Mouse (Mus musculus) forebrain, embryonic 15.5 days (tissue): ENCODE measurements around the gene Ifitm5. TPM values are rescaled to one million over a fixed set of nuclear protein-coding genes. Genes with fewer than 3 reads are reported as not detected.

Experiments used
- ATAC-seq: fragments of 200-750 bp; cut with Nextera tagmentation; replicated peaks from 2 replicates; pipeline ENCODE4 v1.8.0; 2017; ENCODE audit warnings: mild to moderate bottlenecking, moderate TSS enrichment, moderate library complexity
- H3K27ac ChIP-seq: fragments of 300-500 bp; sonication (generic); replicated peaks from 2 replicates; pipeline ENCODE4 v1.5.1; 2015; ENCODE audit warnings: mild to moderate bottlenecking, inconsistent platforms
- H3K27me3 ChIP-seq: fragments of 300-500 bp; sonication (generic); 2 replicates; pipeline ENCODE4 v1.6.1; 2015; ENCODE audit warnings: inconsistent platforms
- H3K36me3 ChIP-seq: fragments of 300-500 bp; sonication (generic); 2 replicates; pipeline ENCODE4 v1.6.1; 2015; ENCODE audit warnings: mild to moderate bottlenecking, inconsistent platforms
- H3K4me1 ChIP-seq: fragments of 300-500 bp; sonication (generic); 2 replicates; pipeline ENCODE4 v1.6.1; 2015; ENCODE audit warnings: inconsistent platforms
- H3K4me2 ChIP-seq: fragments of 300-500 bp; sonication (generic); replicated peaks from 2 replicates; pipeline ENCODE4 v1.6.1; 2015; ENCODE audit warnings: mild to moderate bottlenecking, inconsistent platforms
- H3K4me3 ChIP-seq: fragments of 300-500 bp; sonication (generic); 2 replicates; pipeline ENCODE4 v1.5.1; 2015; ENCODE audit warnings: mild to moderate bottlenecking, inconsistent platforms
- H3K9ac ChIP-seq: fragments of 300-500 bp; sonication (generic); replicated peaks from 2 replicates; pipeline ENCODE4 v1.6.1; 2015; ENCODE audit warnings: mild to moderate bottlenecking, inconsistent platforms
- H3K9me3 ChIP-seq: fragments of 300-500 bp; sonication (generic); 2 replicates; pipeline ENCODE4 v1.6.1; 2016; ENCODE audit warnings: inconsistent platforms
- WGBS: fragments of 180-500 bp; shearing (Covaris S2); methylation state at CpG from one replicate; pipeline ENCODE4 v1.1.7; 2015; ENCODE audit warnings: mixed read lengths; 5-methylcytosine and 5-hydroxymethylcytosine counted together
- polyA plus RNA-seq: library from polyadenylated mRNA; unstranded; fragments of >200 nt; fragmentation: Nextera tagmentation; extraction: Ambion mirVana; gene quantifications from 2 replicates; pipeline ENCODE4 v1.2.1, GENCODE M21; 2015

Ifitm5 gene
- polyA plus RNA-seq, 1 experiment from 2014 or later: 0.70 TPM

DNA sequence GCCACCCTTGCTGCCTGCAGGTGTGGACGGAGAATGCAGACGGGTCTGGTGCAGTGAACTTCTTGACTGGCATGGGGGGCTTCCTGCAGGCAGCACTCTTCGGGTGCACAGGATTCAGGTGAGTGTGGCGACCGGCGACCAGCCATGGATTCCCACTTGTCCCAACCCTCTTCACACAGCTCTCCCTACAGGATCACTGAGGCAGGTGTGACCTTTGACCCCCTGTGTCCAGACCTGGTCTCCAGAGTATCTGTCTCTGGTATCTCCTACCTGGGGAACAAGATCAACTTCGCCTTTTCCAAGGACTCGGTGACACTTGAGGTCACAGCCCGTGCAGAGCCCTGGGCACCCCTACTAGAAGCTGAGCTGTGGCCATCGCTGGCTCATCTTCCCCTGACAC is 3.8 kb downstream of the Ifitm5 start:
- WGBS: 96% methylated on average over 10 of the region's 10 CpGs

DNA sequence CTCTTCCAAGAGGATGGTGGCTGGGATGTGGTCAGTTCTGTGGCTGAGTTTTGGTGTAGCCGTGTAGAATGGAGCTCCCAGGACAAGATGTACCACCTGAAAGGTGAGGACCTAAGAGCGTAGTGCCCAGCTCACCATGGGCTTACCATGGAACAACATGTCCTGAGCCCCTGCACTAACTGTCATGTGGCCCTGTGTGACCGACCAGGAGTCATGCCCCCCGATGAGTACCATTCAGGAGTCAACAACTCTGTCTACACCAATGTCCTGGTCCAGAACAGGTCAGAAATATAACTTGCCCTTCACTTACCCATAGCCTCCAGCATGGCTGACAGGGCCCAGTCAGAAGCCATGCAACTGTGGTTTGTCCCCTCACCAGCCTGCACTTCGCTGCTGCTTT is 4.8 kb downstream of the Ifitm5 start:
- no peaks in the 10 kb centered on the region for H3K36me3 ChIP-seq
- H3K27me3 ChIP-seq: no peaks in the 10 kb centered on the region
- no peak overlapping the region for H3K4me2 ChIP-seq
- 94% methylated on average over 5 of the region's 5 CpGs for WGBS
- no peak for ATAC-seq
- H3K4me1 ChIP-seq: peaks cover 13% of the 10 kb centered on the region
- no peak overlapping the region for H3K9ac ChIP-seq
- H3K9me3 ChIP-seq: no peaks in the 10 kb centered on the region
- no peak overlapping the region for H3K4me3 ChIP-seq
- no peak overlapping the region for H3K27ac ChIP-seq

More for the DNA sequence above, 3.8 kb downstream of the Ifitm5 start:
- H3K36me3 ChIP-seq: no peaks in the 10 kb centered on the region
- no peak for ATAC-seq
- no peak overlapping the region for H3K27ac ChIP-seq
- H3K4me2 ChIP-seq: no peak overlapping the region
- H3K27me3 ChIP-seq: no peaks in the 10 kb centered on the region
- H3K9ac ChIP-seq: no peak overlapping the region
- H3K4me1 ChIP-seq: peaks cover 10% of the 10 kb centered on the region
- no peaks in the 10 kb centered on the region for H3K9me3 ChIP-seq
- H3K4me3 ChIP-seq: no peak overlapping the region

DNA sequence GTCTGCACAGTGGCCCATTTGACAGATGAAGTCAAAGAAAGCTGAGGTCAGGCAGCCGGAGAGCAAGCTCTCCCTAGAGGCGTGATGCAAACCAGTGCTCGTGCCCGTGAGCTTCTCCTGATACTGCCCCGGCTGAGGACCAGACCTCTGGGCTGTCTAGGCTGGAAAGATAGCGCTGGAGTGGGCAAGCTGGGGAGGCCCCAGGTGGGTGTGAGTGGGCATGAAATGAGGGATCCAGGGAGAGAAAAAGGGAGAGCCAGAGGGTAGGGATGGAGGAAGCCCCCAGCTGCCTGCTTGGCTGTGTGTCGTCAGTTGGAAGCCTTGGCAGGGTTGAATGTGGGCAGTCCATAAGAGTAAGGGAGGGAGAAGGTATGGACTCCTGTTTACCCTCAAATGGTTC is 5.9 kb downstream of the Ifitm5 start:
- ATAC-seq: no peak
- Histone ChIP-seq H3K4me2 (no peak overlapping the region), H3K4me1 (peaks cover 13% of the 10 kb centered on the region), H3K9ac (no peak overlapping the region), H3K27me3 (no peaks in the 10 kb centered on the region), H3K9me3 (no peaks in the 10 kb centered on the region), H3K4me3 (no peak overlapping the region), H3K27ac (no peak overlapping the region), H3K36me3 (no peaks in the 10 kb centered on the region)
- 86% methylated on average over 7 of the region's 7 CpGs for WGBS

DNA sequence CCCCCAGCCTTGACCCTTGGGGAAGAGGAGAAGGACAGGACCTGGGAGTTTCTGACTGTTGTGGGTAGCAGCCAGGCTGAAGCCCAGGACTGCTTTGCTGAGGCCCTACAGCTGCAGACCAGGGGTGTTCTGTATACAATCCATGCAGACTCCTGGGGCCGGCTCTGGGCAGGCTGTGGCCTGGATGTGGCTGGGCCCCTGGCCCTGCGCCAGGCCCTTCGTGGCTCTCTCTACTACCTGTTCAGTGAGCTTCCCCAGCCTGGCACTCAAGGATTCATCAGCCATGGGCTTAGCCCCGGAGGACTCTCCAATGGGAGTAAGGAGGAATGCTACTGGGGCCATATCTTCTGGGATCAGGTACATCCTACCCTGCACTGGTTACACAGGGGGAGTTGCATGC is 6.7 kb downstream of the Ifitm5 start:
- no peak overlapping the region for H3K9ac ChIP-seq
- no peaks in the 10 kb centered on the region for H3K27me3 ChIP-seq
- H3K4me3 ChIP-seq: no peak overlapping the region
- 91% methylated on average over 4 of the region's 4 CpGs for WGBS
- H3K36me3 ChIP-seq: no peaks in the 10 kb centered on the region
- no peak for ATAC-seq
- no peaks in the 10 kb centered on the region for H3K9me3 ChIP-seq
- no peak overlapping the region for H3K4me2 ChIP-seq
- H3K27ac ChIP-seq: no peak overlapping the region
- H3K4me1 ChIP-seq: peaks cover 13% of the 10 kb centered on the region

DNA sequence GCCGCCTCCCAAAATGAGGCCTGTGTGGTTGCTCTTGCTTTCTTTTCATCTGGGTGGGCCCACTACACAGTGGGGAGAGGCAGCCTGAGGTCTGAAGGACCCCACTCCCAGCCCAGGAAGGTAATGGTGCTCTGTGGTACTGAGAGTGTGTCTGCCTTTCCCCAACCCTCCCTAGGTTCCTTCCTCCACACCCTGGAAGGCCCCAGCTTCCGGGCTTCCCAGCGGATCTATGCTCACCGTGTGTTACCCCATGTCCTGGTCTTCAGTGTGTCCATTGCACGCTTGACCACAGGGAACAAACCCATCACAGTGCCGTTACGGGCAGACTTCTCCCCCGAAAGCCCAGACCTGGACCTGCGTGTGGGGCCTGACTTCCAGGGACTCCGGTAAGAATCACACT is 7.3 kb downstream of the Ifitm5 start:
- 94% methylated on average over 10 of the region's 10 CpGs for WGBS
- H3K36me3 ChIP-seq: no peaks in the 10 kb centered on the region
- no peak overlapping the region for H3K27ac ChIP-seq
- H3K9ac ChIP-seq: no peak overlapping the region
- H3K4me1 ChIP-seq: peaks cover 13% of the 10 kb centered on the region
- H3K4me3 ChIP-seq: no peak overlapping the region
- H3K9me3 ChIP-seq: no peaks in the 10 kb centered on the region
- no peak for ATAC-seq
- no peak overlapping the region for H3K4me2 ChIP-seq
- H3K27me3 ChIP-seq: no peaks in the 10 kb centered on the region

DNA sequence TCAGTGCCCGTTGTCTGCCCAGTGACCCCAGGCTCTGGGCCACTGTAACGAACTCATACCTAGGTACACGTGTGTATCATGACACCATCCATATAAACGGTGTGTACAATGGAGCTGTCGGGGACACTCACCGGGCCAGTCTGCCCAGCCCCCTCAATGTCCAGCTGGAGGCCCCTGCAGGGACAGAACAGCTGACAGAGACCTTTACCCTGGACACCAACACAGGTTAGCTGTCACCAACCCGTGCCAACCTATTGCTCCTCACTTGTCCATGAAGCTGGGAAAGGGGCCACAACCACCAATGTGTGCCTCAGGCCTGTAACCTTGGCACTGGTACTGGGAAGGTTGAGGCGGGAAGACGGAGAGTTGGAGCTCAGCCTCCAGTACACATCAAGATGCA is 7.8 kb downstream of the Ifitm5 start:
- Histone ChIP-seq H3K9ac (no peak overlapping the region; the same call in 1 of the 2 replicates), H3K27ac (no peak overlapping the region), H3K27me3 (no peaks in the 10 kb centered on the region), H3K4me3 (peak overlapping the region; percentile 47), H3K4me1 (peaks cover 13% of the 10 kb centered on the region), H3K4me2 (peak overlapping the region; percentile 50), H3K36me3 (no peaks in the 10 kb centered on the region), H3K9me3 (no peaks in the 10 kb centered on the region)
- 0 out of 2 replicates have a peak, but pooled peaks have one; percentile 9 for ATAC-seq
- WGBS: 62% methylated on average over 9 of the region's 9 CpGs

DNA sequence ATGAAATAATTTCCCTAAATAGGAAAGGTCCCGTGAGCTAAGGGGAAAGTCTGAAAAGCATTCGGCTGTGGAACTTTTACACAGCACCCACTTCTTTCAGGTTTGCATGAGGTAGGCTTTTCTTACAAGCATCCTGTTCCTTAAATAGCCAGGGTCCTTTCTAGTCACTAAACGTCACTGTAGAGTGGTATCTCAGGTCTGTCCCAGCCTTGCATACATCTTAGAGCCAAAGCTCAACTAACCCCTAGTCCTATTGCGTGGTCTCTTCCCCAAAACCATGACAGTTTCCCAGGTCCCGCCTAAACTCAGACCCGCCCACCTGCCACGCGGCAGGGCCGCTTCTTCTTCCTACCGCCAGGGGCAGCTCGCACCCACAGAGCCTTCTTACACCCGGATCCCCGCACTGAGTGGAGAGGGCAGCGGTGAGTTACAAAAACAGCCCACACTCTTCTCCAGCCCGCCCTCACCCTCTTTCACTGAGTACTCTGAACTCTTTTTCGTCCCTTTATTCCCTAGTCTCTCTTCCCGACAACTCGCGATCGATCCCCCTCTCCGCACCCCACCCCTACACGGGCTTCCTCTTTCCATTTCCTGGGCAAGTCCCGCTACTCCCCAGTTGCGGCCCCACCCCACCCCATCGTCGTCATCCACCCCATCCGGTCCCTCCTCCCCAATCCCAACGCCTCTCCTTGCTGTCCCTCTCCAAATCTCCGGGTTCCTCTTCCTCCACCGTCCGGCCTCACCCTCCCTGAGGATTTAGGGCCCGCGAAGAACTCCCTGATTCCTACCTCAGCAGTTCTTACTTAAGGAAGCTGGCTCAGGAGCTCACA is 8.7 kb downstream of the Ifitm5 start, which contains the start of gene Pgghg:
Gene Pgghg, plus strand, starts transcription at position 170 of the 830 bp plus-strand sequence.
- H3K4me1 ChIP-seq: peaks cover 13% of the 10 kb centered on the region
- peak within 1 kb of the TSS; percentile 50 for H3K4me2 ChIP-seq
- no peaks in the 10 kb centered on the region for H3K36me3 ChIP-seq
- 0 out of 2 replicates have a peak within 1 kb of the TSS, but pooled peaks have one; percentile 12 for H3K27ac ChIP-seq
- peak within 1 kb of the TSS; percentile 50 for H3K9ac ChIP-seq
- H3K4me3 ChIP-seq: peak within 1 kb of the TSS; percentile 47
- 3% methylated on average over 33 of the region's 33 CpGs for WGBS
- no peaks in the 10 kb centered on the region for H3K27me3 ChIP-seq
- H3K9me3 ChIP-seq: no peaks in the 10 kb centered on the region
- ATAC-seq: peak; percentile 93

DNA sequence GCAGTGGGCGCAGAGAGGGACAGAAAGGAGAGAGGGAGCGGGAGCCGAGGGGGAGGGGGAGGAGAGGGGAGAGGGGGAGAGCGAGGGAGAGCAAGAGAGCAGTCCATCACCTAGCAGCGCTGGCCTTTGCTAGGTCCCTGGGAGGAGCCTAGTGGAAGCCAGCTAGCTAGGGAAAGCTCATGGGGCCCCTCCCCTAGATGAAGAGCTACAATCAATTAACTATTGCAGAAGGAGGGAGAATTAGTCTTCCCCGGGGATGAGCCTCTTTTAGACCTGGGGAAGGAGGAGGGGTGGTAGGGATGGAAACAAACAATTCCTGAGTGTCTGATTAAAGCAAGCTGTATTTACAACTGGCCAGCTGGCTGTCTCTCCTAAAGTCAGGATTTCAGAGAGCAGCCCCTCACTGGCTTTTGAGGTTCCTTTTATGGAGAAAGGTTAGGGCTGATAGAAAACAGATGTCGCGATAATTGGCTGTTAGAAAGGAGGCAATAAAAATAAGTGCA is 10.4 kb downstream of the Ifitm5 start:
- no peak for ATAC-seq
- Histone ChIP-seq H3K9ac (no peak overlapping the region), H3K4me3 (no peak overlapping the region), H3K27ac (no peak overlapping the region), H3K36me3 (no peaks in the 10 kb centered on the region), H3K4me1 (peaks cover 13% of the 10 kb centered on the region), H3K9me3 (no peaks in the 10 kb centered on the region), H3K27me3 (no peaks in the 10 kb centered on the region), H3K4me2 (no peak overlapping the region)
- WGBS: 11% methylated on average over 8 of the region's 8 CpGs

DNA sequence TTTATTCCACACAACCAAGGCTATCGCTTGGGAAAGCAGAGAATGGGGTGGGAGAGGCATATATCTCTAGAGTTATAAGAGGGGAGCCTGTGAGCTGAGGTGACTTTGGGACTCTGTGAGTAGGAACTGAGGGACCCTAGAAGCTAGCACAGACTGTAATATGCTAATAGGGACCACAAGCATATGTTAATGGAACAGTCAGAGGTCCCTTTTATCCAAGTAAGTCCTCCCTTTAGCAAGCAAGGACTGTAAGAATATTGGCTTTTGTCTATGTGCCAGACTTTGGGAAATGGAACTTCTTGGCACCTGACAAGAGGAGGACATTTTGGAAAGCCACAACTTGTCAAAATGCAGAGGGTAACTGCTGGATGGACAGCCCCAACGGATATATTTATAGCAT is 11.2 kb downstream of the Ifitm5 start:
- no peaks in the 10 kb centered on the region for H3K9me3 ChIP-seq
- H3K4me3 ChIP-seq: no peak overlapping the region
- H3K27me3 ChIP-seq: no peaks in the 10 kb centered on the region
- no peak for ATAC-seq
- no peaks in the 10 kb centered on the region for H3K36me3 ChIP-seq
- H3K9ac ChIP-seq: no peak overlapping the region
- H3K4me1 ChIP-seq: peaks cover 13% of the 10 kb centered on the region
- no peak overlapping the region for H3K4me2 ChIP-seq
- 28% methylated on average over 2 of the region's 2 CpGs for WGBS
- H3K27ac ChIP-seq: no peak overlapping the region

DNA sequence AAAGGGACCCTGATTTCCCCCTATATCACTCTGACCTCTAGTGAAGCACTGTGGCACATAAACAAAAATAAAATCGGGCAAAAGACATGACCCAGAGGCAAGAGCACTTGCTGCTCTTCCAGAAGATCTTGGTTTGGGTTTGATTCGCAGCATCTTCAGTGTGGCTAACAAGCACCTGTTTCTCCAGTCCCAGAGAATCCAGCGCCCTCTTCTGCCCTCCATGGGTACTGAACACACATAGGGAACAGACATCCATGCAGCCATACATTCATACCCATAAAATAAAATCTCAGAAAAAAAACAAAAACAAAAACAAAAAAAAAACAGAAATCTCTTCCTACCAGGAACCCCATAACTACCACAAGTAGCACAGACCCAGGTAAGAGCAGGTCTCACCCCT is 11.7 kb downstream of the Ifitm5 start:
- Histone ChIP-seq H3K9me3 (no peaks in the 10 kb centered on the region), H3K27ac (no peak overlapping the region), H3K4me3 (no peak overlapping the region), H3K27me3 (no peaks in the 10 kb centered on the region), H3K9ac (no peak overlapping the region), H3K36me3 (no peaks in the 10 kb centered on the region), H3K4me2 (no peak overlapping the region), H3K4me1 (peaks cover 13% of the 10 kb centered on the region)
- WGBS: 44% methylated on average over 3 of the region's 3 CpGs
- no peak for ATAC-seq

DNA sequence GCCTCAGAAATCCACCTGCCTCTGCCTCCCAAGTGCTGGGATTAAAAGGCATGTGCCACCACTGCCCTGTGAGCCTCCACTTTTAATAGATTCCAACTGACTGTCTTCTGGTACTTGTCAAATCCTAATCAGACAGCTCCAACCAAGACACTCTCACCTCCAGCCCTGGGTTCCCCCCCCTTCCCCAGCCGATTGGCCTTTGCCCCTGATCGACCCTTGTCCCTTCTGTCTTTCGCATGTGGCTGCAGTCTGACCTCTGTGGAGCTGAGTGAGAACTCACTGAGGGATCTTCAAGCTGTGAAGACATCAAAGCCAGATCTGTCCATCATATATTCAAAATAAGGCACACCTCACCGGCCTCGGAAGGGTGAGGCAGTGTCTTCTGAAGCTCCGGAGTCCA is 22.9 kb downstream of the Ifitm5 start:
- H3K9ac ChIP-seq: no peak overlapping the region
- H3K27me3 ChIP-seq: peaks cover 30% of the 10 kb centered on the region
- WGBS: 93% methylated on average over 6 of the region's 6 CpGs
- H3K4me3 ChIP-seq: no peak overlapping the region
- no peak overlapping the region for H3K4me2 ChIP-seq
- no peaks in the 10 kb centered on the region for H3K9me3 ChIP-seq
- ATAC-seq: no peak
- no peaks in the 10 kb centered on the region for H3K36me3 ChIP-seq
- H3K4me1 ChIP-seq: peaks cover 15% of the 10 kb centered on the region
- no peak overlapping the region for H3K27ac ChIP-seq

DNA sequence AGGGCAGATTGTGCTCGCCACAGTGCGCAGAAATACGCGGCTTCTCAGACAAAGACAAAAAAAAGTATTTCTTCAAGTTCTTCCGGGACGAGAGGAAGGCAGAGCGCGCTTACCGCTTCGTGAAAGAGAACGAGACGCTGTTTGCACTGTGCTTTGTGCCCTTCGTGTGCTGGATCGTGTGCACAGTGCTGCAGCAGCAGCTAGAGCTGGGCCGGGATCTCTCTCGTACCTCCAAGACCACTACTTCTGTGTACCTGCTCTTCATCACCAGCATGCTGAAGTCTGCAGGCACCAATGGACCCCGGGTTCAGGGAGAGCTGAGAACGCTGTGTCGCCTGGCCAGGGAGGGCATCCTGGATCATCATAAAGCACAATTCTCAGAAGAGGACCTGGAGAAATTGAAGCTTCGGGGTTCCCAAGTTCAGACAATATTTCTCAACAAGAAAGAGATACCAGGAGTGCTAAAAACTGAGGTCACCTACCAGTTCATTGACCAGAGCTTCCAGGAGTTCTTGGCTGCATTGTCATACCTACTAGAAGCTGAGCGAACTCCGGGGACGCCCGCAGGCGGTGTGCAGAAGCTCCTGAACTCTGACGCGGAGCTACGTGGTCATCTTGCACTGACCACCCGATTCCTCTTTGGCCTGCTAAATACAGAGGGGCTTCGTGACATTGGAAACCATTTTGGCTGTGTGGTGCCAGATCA is 26.9 kb downstream of the Ifitm5 start:
- 16% methylated on average over 30 of the region's 30 CpGs for WGBS

More for the DNA sequence above, 26.9 kb downstream of the Ifitm5 start:
- Histone ChIP-seq H3K4me1 (peaks cover 18% of the 10 kb centered on the region), H3K27me3 (peaks cover 64% of the 10 kb centered on the region), H3K9ac (peak overlapping the region; percentile 32), H3K36me3 (no peaks in the 10 kb centered on the region), H3K4me3 (peak overlapping the region; percentile 44), H3K4me2 (peak overlapping the region; percentile 84), H3K27ac (no peak overlapping the region), H3K9me3 (no peaks in the 10 kb centered on the region)
- no peak for ATAC-seq
